Mouse (Mus musculus) cerebellum, adult 9-11 months (tissue): ENCODE measurements around the gene Arhgap17.

Experiments used
- DNase-seq: peaks from one replicate; pipeline ENCODE4 v3.0.0; 2022

The Arhgap17 gene

GRCm38 (mm10) chr7:123369759-123370481, at the start of gene Arhgap17, which contains the start of gene Lcmt1:
Arhgap17 (minus strand) TSS chr7:123369915.
Lcmt1 (plus strand) TSS chr7:123369784.
- peak; percentile 97 for DNase-seq

GRCm38 (mm10) chr7:123417661-123418060, 47.9 kb upstream of the Arhgap17 start:
- DNase-seq: no peak

- DNase-seq: peak; percentile 5
Observed at GRCm38 (mm10) chr7:123416803-123417202, 47.1 kb upstream of the Arhgap17 start.

GRCm38 (mm10) chr7:123412143-123412542, 42.4 kb upstream of the Arhgap17 start:
- peak; percentile 90 for DNase-seq

GRCm38 (mm10) chr7:123411109-123411508, 41.4 kb upstream of the Arhgap17 start:
- DNase-seq: no peak

- DNase-seq: no peak
Observed at GRCm38 (mm10) chr7:123410502-123410901, 40.8 kb upstream of the Arhgap17 start.

- no peak for DNase-seq
Observed at GRCm38 (mm10) chr7:123406988-123407387, 37.3 kb upstream of the Arhgap17 start.

- DNase-seq: no peak
Observed at GRCm38 (mm10) chr7:123405619-123406018, 35.9 kb upstream of the Arhgap17 start.

GRCm38 (mm10) chr7:123404198-123404597, 34.5 kb upstream of the Arhgap17 start:
- peak; percentile 73 for DNase-seq

- DNase-seq: no peak
Observed at GRCm38 (mm10) chr7:123401121-123401520, 31.4 kb upstream of the Arhgap17 start.

GRCm38 (mm10) chr7:123399286-123399685, 29.6 kb upstream of the Arhgap17 start:
- DNase-seq: peak; percentile 83

GRCm38 (mm10) chr7:123398828-123399227, 29.1 kb upstream of the Arhgap17 start:
- DNase-seq: peak; percentile 71

- peak; percentile 61 for DNase-seq
Observed at GRCm38 (mm10) chr7:123397931-123398330, 28.2 kb upstream of the Arhgap17 start.

- DNase-seq: no peak
Observed at GRCm38 (mm10) chr7:123397369-123397768, 27.7 kb upstream of the Arhgap17 start.

GRCm38 (mm10) chr7:123396900-123397299, 27.2 kb upstream of the Arhgap17 start:
- DNase-seq: peak; percentile 65

GRCm38 (mm10) chr7:123394271-123394670, 24.6 kb upstream of the Arhgap17 start:
- no peak for DNase-seq

GRCm38 (mm10) chr7:123389686-123390280, 20.1 kb upstream of the Arhgap17 start:
- DNase-seq: no peak

- no peak for DNase-seq
Observed at GRCm38 (mm10) chr7:123385693-123386407, 16.1 kb upstream of the Arhgap17 start.

- DNase-seq: peak; percentile 96
Observed at GRCm38 (mm10) chr7:123377443-123378400, 8.0 kb upstream of the Arhgap17 start.

- DNase-seq: no peak
Observed at GRCm38 (mm10) chr7:123371501-123371900, 1.8 kb upstream of the Arhgap17 start.

- DNase-seq: no peak
Observed at GRCm38 (mm10) chr7:123370700-123371099, 985 bp upstream of the Arhgap17 start.
